Mouse (Mus musculus) telencephalon, adult 2 months (tissue): Measurements from ENCODE around the gene Vrtn.

Experiments
- DNase-seq: peaks from one replicate; pipeline ENCODE4 v3.0.0-alpha.2; 2011; ENCODE audit warnings: low read depth, low spot score

Vrtn gene

DNA sequence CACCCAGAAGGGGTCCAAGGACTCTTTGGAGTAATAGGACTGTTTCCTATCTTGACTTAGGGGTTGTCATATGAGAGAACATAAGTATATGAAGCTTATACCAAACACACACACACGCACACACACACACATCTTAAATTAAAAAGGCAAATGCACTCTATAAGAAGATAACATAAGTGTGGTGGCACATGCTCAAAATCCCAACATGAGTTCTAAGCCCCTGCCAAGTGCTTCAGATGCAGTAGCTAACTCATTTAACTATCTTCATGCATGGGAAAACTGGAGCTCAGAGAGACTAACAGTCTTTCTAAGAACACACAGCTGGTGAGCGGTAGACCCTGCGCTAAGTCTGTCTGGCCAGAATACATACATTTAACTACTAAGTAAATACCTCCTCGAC lies 46.7 kb downstream of the Vrtn start:
- DNase-seq, result no peak

DNA sequence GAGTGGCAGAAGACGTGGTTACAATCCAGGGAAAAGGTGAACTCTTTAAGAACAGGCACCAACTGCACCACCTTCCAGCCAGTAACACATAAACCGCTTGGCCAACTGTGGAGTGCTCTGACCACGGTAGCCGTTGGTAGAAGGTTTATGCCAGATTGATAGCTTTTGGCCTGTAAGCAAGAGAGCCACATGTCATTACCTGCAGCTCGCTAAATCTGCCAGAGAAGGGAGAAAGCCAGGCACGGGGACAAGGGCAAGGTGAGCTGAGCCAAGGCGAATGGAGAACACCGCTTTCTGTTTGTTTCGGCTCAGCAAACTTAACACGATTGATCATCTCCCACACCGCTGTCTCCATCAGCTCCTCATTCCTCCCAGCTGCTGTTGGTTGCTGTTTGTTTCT lies 48.2 kb downstream of the Vrtn start:
- no peak for DNase-seq

DNA sequence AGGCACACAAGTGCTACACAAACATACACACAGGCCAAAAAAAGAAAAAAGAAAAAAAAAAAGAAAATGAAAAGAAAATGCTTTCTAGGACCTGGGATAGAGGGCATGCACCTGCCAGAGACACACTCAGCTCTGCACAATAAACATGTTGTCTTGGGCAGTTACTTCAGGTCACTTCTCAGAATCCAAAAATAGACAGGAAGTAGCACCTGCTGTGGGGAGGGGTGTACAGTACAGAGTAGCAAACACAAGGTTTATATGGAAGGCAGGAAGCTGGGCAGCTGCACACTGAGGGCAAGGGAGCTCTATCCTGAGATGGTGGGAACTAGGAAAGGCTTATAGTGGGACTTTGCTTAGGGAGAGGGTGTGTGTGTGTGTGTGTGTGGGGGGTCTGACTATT lies 50.5 kb downstream of the Vrtn start:
- DNase-seq, result no peak

- no peak for DNase-seq
Observed at GRCm38 (mm10) chr12:84692141-84692540, 51.3 kb downstream of the Vrtn start.

DNA sequence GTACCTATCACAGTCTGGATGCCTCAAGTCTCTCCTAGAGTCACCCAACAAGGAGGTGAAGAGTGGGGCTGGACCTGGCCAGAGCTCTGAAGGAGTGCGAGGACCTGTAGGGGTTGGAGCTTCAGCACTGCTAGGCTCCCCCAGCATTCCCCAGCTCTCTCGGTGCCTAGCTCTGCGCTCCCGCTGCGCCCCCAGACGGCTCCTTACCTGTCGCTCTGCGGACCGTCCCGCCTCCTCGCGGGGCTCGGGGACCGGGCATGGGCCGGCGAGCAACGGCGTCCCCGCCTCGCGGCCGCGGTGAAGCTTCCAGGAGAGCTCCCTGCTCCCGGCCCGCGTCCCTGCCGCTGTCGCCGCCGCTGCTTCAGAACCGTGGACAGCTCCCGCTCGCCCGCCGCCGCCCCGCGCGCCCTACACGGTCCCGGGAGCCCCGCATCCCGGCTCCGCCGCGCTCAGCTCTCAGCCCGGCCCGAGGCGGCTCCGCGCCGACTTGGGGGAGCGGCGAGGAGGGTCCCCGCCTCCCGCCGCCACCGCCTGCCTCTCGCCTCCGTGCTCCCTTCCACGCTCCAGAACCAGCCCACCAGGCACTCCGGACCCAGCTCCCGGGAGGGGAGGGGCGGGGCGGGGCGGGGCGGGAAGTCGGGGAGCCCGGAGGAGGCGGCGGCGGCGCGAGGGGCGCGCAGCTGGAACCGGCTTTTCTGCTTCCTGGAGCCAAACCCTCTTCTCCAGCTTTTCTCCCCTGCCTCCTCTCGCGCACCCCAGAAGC lies 57.7 kb downstream of the Vrtn start, which contains the start of gene Syndig1l:
Syndig1l (minus strand) TSS at position 513 of the 763 bp plus-strand sequence.
- DNase-seq, result no peak
